Mouse (Mus musculus) myocyte (in vitro differentiated cells): ENCODE measurements around the gene Cblc. TPM values are rescaled to one million over a fixed set of nuclear protein-coding genes. Genes with fewer than 3 reads are reported as not detected.

Experiments
- H3K27me3 ChIP-seq: one replicate; pipeline ENCODE4 v1.6.1; 2011; ENCODE audit not compliant: control insufficient read depth, insufficient read depth, insufficient read length
- H3K36me3 ChIP-seq: one replicate; pipeline ENCODE4 v1.6.1; 2011; ENCODE audit not compliant: control insufficient read depth, insufficient read depth
- H3K4me2 ChIP-seq: one replicate; pipeline ENCODE4 v1.6.1; 2011; ENCODE audit warnings: low read depth, control low read depth
- H3K4me3 ChIP-seq: one replicate; pipeline ENCODE4 v1.5.1; 2011; ENCODE audit warnings: mild to moderate bottlenecking, control low read depth, moderate library complexity
- H3K79me2 ChIP-seq: one replicate; pipeline ENCODE4 v1.6.1; 2011; ENCODE audit not compliant: control insufficient read depth, insufficient read depth
- H3ac ChIP-seq: one replicate; pipeline ENCODE4 v1.6.1; 2011; ENCODE audit not compliant: control insufficient read depth, insufficient read length
- CEBPB ChIP-seq: IDR thresholded peaks from 2 replicates; pipeline ENCODE4 v1.6.1; 2011; ENCODE audit warnings: mild to moderate bottlenecking, moderate library complexity; ENCODE audit not compliant: poor library complexity, insufficient read depth, severe bottlenecking
- E2F4 ChIP-seq: IDR thresholded peaks from one replicate; pipeline ENCODE4 v1.6.1; 2011; ENCODE audit warnings: mild to moderate bottlenecking, control low read depth, moderate library complexity; ENCODE audit not compliant: insufficient read depth
- MAX ChIP-seq: IDR thresholded peaks from one replicate; pipeline ENCODE4 v1.6.1; 2011; ENCODE audit warnings: low read depth, mild to moderate bottlenecking, control low read depth
- MYOD1 ChIP-seq, 3 experiments: IDR thresholded peaks; one replicate each; pipeline ENCODE4 v1.6.1; 2011; ENCODE audit warnings: control low read depth in 2 of 3, low read depth in 2 of 3, mild to moderate bottlenecking in 2 of 3, moderate library complexity in 1 of 3; ENCODE audit not compliant: insufficient read length in 2 of 3, control insufficient read depth in 1 of 3
- MYOG ChIP-seq, 3 experiments: IDR thresholded peaks; one replicate each; pipeline ENCODE4 v1.6.1; 2011; ENCODE audit warnings: control low read depth in 2 of 3, low read depth in 2 of 3, mild to moderate bottlenecking in 2 of 3; ENCODE audit not compliant: insufficient read length in 2 of 3, control insufficient read depth in 1 of 3, insufficient read depth in 1 of 3
- POLR2A ChIP-seq: IDR thresholded peaks from one replicate; pipeline ENCODE4 v1.6.1; 2011; ENCODE audit warnings: low read depth, mild to moderate bottlenecking, control low read depth, moderate library complexity; ENCODE audit not compliant: insufficient read length
- POLR2AphosphoS2 ChIP-seq: IDR thresholded peaks from one replicate; pipeline ENCODE4 v1.6.1; 2011; ENCODE audit warnings: low read depth, control low read depth; ENCODE audit not compliant: insufficient read length
- REST ChIP-seq: IDR thresholded peaks from one replicate; pipeline ENCODE4 v1.6.1; 2011; ENCODE audit warnings: mild to moderate bottlenecking, control low read depth, moderate library complexity; ENCODE audit not compliant: insufficient read depth, insufficient read length
- SRF ChIP-seq: IDR thresholded peaks from one replicate; pipeline ENCODE4 v1.6.1; 2011; ENCODE audit warnings: low read depth; ENCODE audit not compliant: control insufficient read depth, insufficient read length
- TCF12 ChIP-seq: IDR thresholded peaks from one replicate; pipeline ENCODE4 v1.6.1; 2011; ENCODE audit warnings: mild to moderate bottlenecking, control low read depth; ENCODE audit not compliant: poor library complexity, insufficient read depth, severe bottlenecking
- TCF3 ChIP-seq: IDR thresholded peaks from one replicate; pipeline ENCODE4 v1.6.1; 2011; ENCODE audit warnings: low read depth, control low read depth; ENCODE audit not compliant: insufficient read length
- USF1 ChIP-seq: IDR thresholded peaks from one replicate; pipeline ENCODE4 v1.6.1; 2011; ENCODE audit warnings: low read depth, mild to moderate bottlenecking, control low read depth, moderate library complexity
- polyA plus RNA-seq: library from polyadenylated mRNA; unstranded; fragments of >200 nt; fragmentation: generic; extraction: Trizol; gene quantifications from one replicate; pipeline ENCODE4 v1.2.1, GENCODE M21; 2012; ENCODE audit warnings: missing spikeins

The Cblc gene
- 0.90 TPM for polyA plus RNA-seq

GRCm38 (mm10) chr7:19796697-19797588 is at the start of gene Cblc:
TSS of gene Cblc (minus strand) at chr7:19796809.
- H3K79me2 ChIP-seq, result no peaks in the 10 kb centered on the region
- H3ac ChIP-seq, result no peak within 1 kb of the TSS
- no peak for TF ChIP-seq CEBPB
- TF ChIP-seq TCF3, result no peak
- TF ChIP-seq REST, result no peak
- no peak for TF ChIP-seq POLR2A
- no peak for TF ChIP-seq USF1
- TF ChIP-seq E2F4, result no peak
- no peak for TF ChIP-seq TCF12
- TF ChIP-seq SRF, result no peak
- no peak for TF ChIP-seq MAX
- TF ChIP-seq POLR2AphosphoS2, result no peak
- no peak for TF ChIP-seq MYOD1 (IDR thresholded peaks at IDR 0.05; ENCODE audit: control insufficient read depth in 1 of 3, insufficient read length in 2 of 3, low read depth in 2 of 3)
- no peak for TF ChIP-seq MYOG (IDR thresholded peaks at IDR 0.05; ENCODE audit: control insufficient read depth in 1 of 3, insufficient read depth in 1 of 3, insufficient read length in 2 of 3, low read depth in 2 of 3)
- peaks cover 22% of the 10 kb centered on the region for H3K27me3 ChIP-seq
- H3K4me3 ChIP-seq, result no peak within 1 kb of the TSS
- H3K36me3 ChIP-seq, result no peaks in the 10 kb centered on the region
- no peak within 1 kb of the TSS for H3K4me2 ChIP-seq

DNA sequence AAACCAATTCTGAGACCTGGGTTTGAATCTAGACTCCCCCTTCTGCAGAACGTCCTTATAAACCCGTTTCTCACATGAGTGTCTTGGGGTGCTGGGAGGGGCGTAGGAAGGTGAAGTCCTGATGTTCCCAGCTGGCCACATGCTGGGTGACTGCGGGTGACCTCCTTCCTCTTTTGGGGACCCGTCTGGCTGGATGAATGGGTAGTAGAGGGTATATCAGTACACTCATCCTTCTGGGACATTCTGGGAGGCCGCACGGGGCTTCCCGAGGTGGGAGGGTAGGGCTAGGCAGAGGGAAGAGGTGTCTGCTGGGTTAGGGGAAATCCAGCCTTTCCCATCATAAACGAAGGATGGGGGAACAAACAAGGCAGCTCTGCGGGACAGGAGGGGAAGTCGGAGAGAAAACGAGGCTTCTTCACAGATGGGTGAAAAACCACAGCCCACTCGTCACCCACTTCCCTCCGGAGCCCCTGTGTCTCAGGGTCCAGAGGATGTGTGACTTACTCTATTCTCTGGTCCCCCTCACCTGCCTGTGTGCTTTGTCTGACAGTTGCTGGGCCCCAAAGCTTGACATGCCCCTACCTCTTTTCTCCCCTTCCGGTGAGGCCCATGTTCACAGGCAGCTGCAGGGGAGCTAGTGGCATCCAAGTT is 48.0 kb upstream of the Cblc start:
- TF ChIP-seq SRF (no peak), TCF3 (no peak), REST (no peak), MYOG (IDR thresholded peaks at IDR 0.05; ENCODE audit: control insufficient read depth in 1 of 3, insufficient read depth in 1 of 3, insufficient read length in 2 of 3, low read depth in 2 of 3) (no peak), TCF12 (no peak), CEBPB (no peak), MYOD1 (IDR thresholded peaks at IDR 0.05; ENCODE audit: control insufficient read depth in 1 of 3, insufficient read length in 2 of 3, low read depth in 2 of 3) (no peak), E2F4 (no peak), MAX (no peak), POLR2A (no peak), USF1 (no peak), POLR2AphosphoS2 (no peak)
- Histone ChIP-seq H3K79me2 (no peaks in the 10 kb centered on the region), H3K27me3 (no peaks in the 10 kb centered on the region), H3K4me2 (no peak overlapping the region), H3K4me3 (no peak overlapping the region), H3ac (no peak overlapping the region), H3K36me3 (no peaks in the 10 kb centered on the region)

GRCm38 (mm10) chr7:19843561-19843960 is 47.0 kb upstream of the Cblc start:
- TF ChIP-seq REST, result no peak
- no peak for TF ChIP-seq TCF12
- H3K36me3 ChIP-seq, result no peaks in the 10 kb centered on the region

GRCm38 (mm10) chr7:19842885-19843504 is 46.4 kb upstream of the Cblc start:
- H3K27me3 ChIP-seq, result no peaks in the 10 kb centered on the region
- no peaks in the 10 kb centered on the region for H3K36me3 ChIP-seq
- no peak overlapping the region for H3K4me2 ChIP-seq
- no peak overlapping the region for H3K4me3 ChIP-seq
- TF ChIP-seq E2F4 (no peak), CEBPB (no peak), REST (no peak), MYOD1 (IDR thresholded peaks at IDR 0.05; ENCODE audit: control insufficient read depth in 1 of 3, insufficient read length in 2 of 3, low read depth in 2 of 3) (no peak), MYOG (IDR thresholded peaks at IDR 0.05; ENCODE audit: control insufficient read depth in 1 of 3, insufficient read depth in 1 of 3, insufficient read length in 2 of 3, low read depth in 2 of 3) (no peak), SRF (no peak), POLR2AphosphoS2 (no peak), POLR2A (no peak), USF1 (no peak), TCF12 (no peak), TCF3 (no peak)
- no peak overlapping the region for H3ac ChIP-seq
- H3K79me2 ChIP-seq, result no peaks in the 10 kb centered on the region

More at GRCm38 (mm10) chr7:19843561-19843960, 47.0 kb upstream of the Cblc start:
- H3K4me2 ChIP-seq, result no peak overlapping the region
- no peak overlapping the region for H3ac ChIP-seq
- H3K27me3 ChIP-seq, result no peaks in the 10 kb centered on the region
- no peaks in the 10 kb centered on the region for H3K79me2 ChIP-seq
- no peak overlapping the region for H3K4me3 ChIP-seq
